Mouse (Mus musculus) brain, embryonic 14.5 days (tissue): ENCODE measurements at regions not wholly inside any gene's neighbourhood (a gene's known extent, or its start where the extent isn't known, plus 50 kb on each side); places are given as distances from the start of the nearest gene placed in this dataset.

Experiments
- CTCF ChIP-seq: fragments of 200-500 bp; IDR thresholded peaks from 2 replicates; pipeline ENCODE4 v1.5.1; 2012; ENCODE audit warnings: inconsistent platforms, mild to moderate bottlenecking, moderate library complexity, borderline replicate concordance; ENCODE audit not compliant: insufficient read depth, insufficient read length; ENCODE audit errors: extremely low read depth
- POLR2A ChIP-seq: fragments of 200-500 bp; IDR thresholded peaks from 2 replicates; pipeline ENCODE4 v1.6.1; 2012; ENCODE audit warnings: mild to moderate bottlenecking, inconsistent platforms, borderline replicate concordance; ENCODE audit not compliant: poor library complexity, insufficient read depth, insufficient read length, severe bottlenecking; ENCODE audit errors: extremely low read depth

DNA sequence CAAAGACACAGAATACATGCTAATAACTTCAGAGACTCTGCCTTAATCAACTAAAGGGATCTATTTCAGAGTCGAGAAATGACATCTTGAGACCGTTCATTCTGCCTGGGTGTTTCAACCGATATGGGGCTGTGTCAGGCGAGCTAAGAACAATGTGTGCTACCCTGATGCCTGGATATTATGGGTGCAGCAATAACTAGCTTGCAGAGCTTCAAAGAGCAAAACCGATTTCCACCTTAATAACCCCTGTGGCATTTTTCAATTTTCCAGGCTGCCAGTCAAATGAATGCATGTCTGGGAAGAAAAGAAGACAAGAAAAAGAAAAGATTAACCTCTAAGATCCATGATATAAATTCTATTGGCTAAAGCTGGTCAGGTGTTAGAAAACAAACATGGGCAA lies 804.0 kb downstream of the Diaph3 start:
- TF ChIP-seq POLR2A (no peak), CTCF (no peak)
